Mouse (Mus musculus) urinary bladder, postnatal 4 days (tissue): Measurements from ENCODE around the gene Gm14295.
"Not testable (repeated sequence)": the region's sequence is repeated elsewhere in the genome, so short reads cannot be mapped to it uniquely, and the experiment has no call there.

Experiments used
- DNase-seq, 2 experiments: peaks; one replicate each; pipeline ENCODE4 v3.0.0; 2021 to 2022; ENCODE audit warnings: low spot score in 2 of 2

Gm14295 gene

GRCm38 (mm10) chr2:176798312-176798711, at the start of gene Gm14295:
Gm14295 (plus strand) TSS chr2:176798612.
- DNase-seq = not testable (repeated sequence)

- DNase-seq = not testable (repeated sequence)
Measured at GRCm38 (mm10) chr2:176798785-176799184, 373 bp downstream of the Gm14295 start.

- not testable (repeated sequence) for DNase-seq
Measured at GRCm38 (mm10) chr2:176830840-176831239, 32.4 kb downstream of the Gm14295 start, which contains the start of gene Gm14408. Gm14408 (plus strand) TSS chr2:176831140.
